Mouse (Mus musculus): ENCODE data around the gene Gart. TPM values are rescaled to one million over a fixed set of nuclear protein-coding genes. Genes with fewer than 3 reads are reported as not detected.
"Not testable (repeated sequence)": the region's sequence is repeated elsewhere in the genome, so short reads cannot be mapped to it uniquely, and the experiment has no call there.

Gart gene
- polyA plus RNA-seq, 1 experiment from 2014 or later: 79.9 TPM

GRCm38 (mm10) chr16:91645995-91646602, 653 bp downstream of the Gart start:
- ATAC-seq (replicated peaks): no peak
- H3K36me3 ChIP-seq: peaks cover 10% of the 10 kb centered on the region
- H3K4me2 ChIP-seq (replicated peaks): peak overlapping the region; percentile 86
- peak overlapping the region; percentile 99 for H3K27ac ChIP-seq (replicated peaks)
- no peaks in the 10 kb centered on the region for H3K27me3 ChIP-seq
- H3K4me1 ChIP-seq: peaks cover 26% of the 10 kb centered on the region
- peak overlapping the region; percentile 91 for H3K4me3 ChIP-seq
- no peaks in the 10 kb centered on the region for H3K9me3 ChIP-seq
- peak overlapping the region; percentile 79 for H3K9ac ChIP-seq (replicated peaks)
- under 1% methylated on average over 11 of the region's 11 CpGs for WGBS

- WGBS: 100% methylated on average over 1 of the region's 2 CpGs
- not testable (repeated sequence) for H3K27me3 ChIP-seq; H3K9me3 ChIP-seq; H3K4me2 ChIP-seq (replicated peaks); H3K27ac ChIP-seq (replicated peaks); H3K4me3 ChIP-seq; ATAC-seq (replicated peaks); H3K9ac ChIP-seq (replicated peaks)
- peaks cover 22% of the 10 kb centered on the region for H3K4me1 ChIP-seq
- peaks cover 16% of the 10 kb centered on the region for H3K36me3 ChIP-seq
Measured at GRCm38 (mm10) chr16:91645420-91645819, 1.3 kb downstream of the Gart start.

- WGBS: 89% methylated on average over 2 of the region's 2 CpGs
Measured at GRCm38 (mm10) chr16:91644901-91645300, 1.9 kb downstream of the Gart start.

GRCm38 (mm10) chr16:91640171-91640570, 6.6 kb downstream of the Gart start:
- H3K9me3 ChIP-seq: no peaks in the 10 kb centered on the region
- no peak overlapping the region for H3K9ac ChIP-seq (replicated peaks)
- no peaks in the 10 kb centered on the region for H3K4me1 ChIP-seq
- H3K4me2 ChIP-seq (replicated peaks): no peak overlapping the region
- no peaks in the 10 kb centered on the region for H3K27me3 ChIP-seq
- WGBS: 96% methylated on average over 8 of the region's 8 CpGs
- no peak for ATAC-seq (replicated peaks)
- H3K36me3 ChIP-seq: peaks cover 65% of the 10 kb centered on the region
- no peak overlapping the region for H3K4me3 ChIP-seq
- no peak overlapping the region for H3K27ac ChIP-seq (replicated peaks)

More at GRCm38 (mm10) chr16:91644901-91645300, 1.9 kb downstream of the Gart start:
- H3K36me3 ChIP-seq: peaks cover 20% of the 10 kb centered on the region
- H3K27me3 ChIP-seq: no peaks in the 10 kb centered on the region
- H3K27ac ChIP-seq (replicated peaks): no peak overlapping the region
- no peak overlapping the region for H3K4me2 ChIP-seq (replicated peaks)
- H3K9me3 ChIP-seq: no peaks in the 10 kb centered on the region
- ATAC-seq (replicated peaks): no peak
- H3K4me3 ChIP-seq: no peak overlapping the region
- peaks cover 17% of the 10 kb centered on the region for H3K4me1 ChIP-seq
- no peak overlapping the region for H3K9ac ChIP-seq (replicated peaks)

GRCm38 (mm10) chr16:91639636-91640035, 7.1 kb downstream of the Gart start:
- H3K9ac ChIP-seq (replicated peaks): no peak overlapping the region
- no peaks in the 10 kb centered on the region for H3K9me3 ChIP-seq
- no peak overlapping the region for H3K27ac ChIP-seq (replicated peaks)
- ATAC-seq (replicated peaks): no peak
- no peak overlapping the region for H3K4me3 ChIP-seq
- peaks cover 70% of the 10 kb centered on the region for H3K36me3 ChIP-seq
- WGBS: 97% methylated on average over 2 of the region's 2 CpGs
- no peak overlapping the region for H3K4me2 ChIP-seq (replicated peaks)
- no peaks in the 10 kb centered on the region for H3K27me3 ChIP-seq
- H3K4me1 ChIP-seq: no peaks in the 10 kb centered on the region

- H3K4me2 ChIP-seq (replicated peaks): no peak overlapping the region
- H3K36me3 ChIP-seq: peaks cover 72% of the 10 kb centered on the region
- H3K4me3 ChIP-seq: no peak overlapping the region
- no peaks in the 10 kb centered on the region for H3K4me1 ChIP-seq
- 95% methylated on average over 5 of the region's 5 CpGs for WGBS
- no peak for ATAC-seq (replicated peaks)
- no peaks in the 10 kb centered on the region for H3K27me3 ChIP-seq
- no peak overlapping the region for H3K27ac ChIP-seq (replicated peaks)
- no peaks in the 10 kb centered on the region for H3K9me3 ChIP-seq
- no peak overlapping the region for H3K9ac ChIP-seq (replicated peaks)
Measured at GRCm38 (mm10) chr16:91639161-91639560, 7.6 kb downstream of the Gart start.

GRCm38 (mm10) chr16:91633641-91634040, 13.1 kb downstream of the Gart start:
- Histone ChIP-seq H3K27me3 (no peaks in the 10 kb centered on the region), H3K36me3 (peaks cover 72% of the 10 kb centered on the region), H3K9ac (replicated peaks) (no peak overlapping the region), H3K27ac (replicated peaks) (no peak overlapping the region), H3K4me3 (no peak overlapping the region), H3K9me3 (no peaks in the 10 kb centered on the region), H3K4me2 (replicated peaks) (no peak overlapping the region), H3K4me1 (no peaks in the 10 kb centered on the region)
- no peak for ATAC-seq (replicated peaks)
- 92% methylated on average over 12 of the region's 12 CpGs for WGBS

- 94% methylated on average over 7 of the region's 7 CpGs for WGBS
- Histone ChIP-seq H3K4me3 (no peak overlapping the region), H3K9ac (replicated peaks) (no peak overlapping the region), H3K27ac (replicated peaks) (no peak overlapping the region), H3K36me3 (peaks cover 73% of the 10 kb centered on the region), H3K9me3 (no peaks in the 10 kb centered on the region), H3K4me1 (no peaks in the 10 kb centered on the region), H3K4me2 (replicated peaks) (no peak overlapping the region), H3K27me3 (no peaks in the 10 kb centered on the region)
- ATAC-seq (replicated peaks): no peak
Measured at GRCm38 (mm10) chr16:91632940-91633339, 13.8 kb downstream of the Gart start.

GRCm38 (mm10) chr16:91632439-91632838, 14.3 kb downstream of the Gart start:
- WGBS: 87% methylated on average over 5 of the region's 5 CpGs
- no peak overlapping the region for H3K4me3 ChIP-seq
- H3K27ac ChIP-seq (replicated peaks): no peak overlapping the region
- ATAC-seq (replicated peaks): no peak
- H3K9me3 ChIP-seq: no peaks in the 10 kb centered on the region
- peaks cover 73% of the 10 kb centered on the region for H3K36me3 ChIP-seq
- no peaks in the 10 kb centered on the region for H3K4me1 ChIP-seq
- no peaks in the 10 kb centered on the region for H3K27me3 ChIP-seq
- no peak overlapping the region for H3K9ac ChIP-seq (replicated peaks)
- H3K4me2 ChIP-seq (replicated peaks): no peak overlapping the region

- WGBS: 59% methylated on average over 1 of the region's 1 CpGs
- ATAC-seq (replicated peaks): no peak
- H3K36me3 ChIP-seq: peaks cover 65% of the 10 kb centered on the region
- H3K9ac ChIP-seq (replicated peaks): no peak overlapping the region
- H3K27ac ChIP-seq (replicated peaks): no peak overlapping the region
- H3K9me3 ChIP-seq: no peaks in the 10 kb centered on the region
- H3K4me2 ChIP-seq (replicated peaks): no peak overlapping the region
- no peaks in the 10 kb centered on the region for H3K27me3 ChIP-seq
- no peak overlapping the region for H3K4me3 ChIP-seq
- H3K4me1 ChIP-seq: no peaks in the 10 kb centered on the region
Measured at GRCm38 (mm10) chr16:91630584-91630983, 16.2 kb downstream of the Gart start.

- Histone ChIP-seq H3K9me3 (no peaks in the 10 kb centered on the region), H3K27me3 (no peaks in the 10 kb centered on the region), H3K4me3 (no peak overlapping the region), H3K36me3 (peaks cover 63% of the 10 kb centered on the region), H3K27ac (replicated peaks) (no peak overlapping the region), H3K4me2 (replicated peaks) (no peak overlapping the region), H3K9ac (replicated peaks) (no peak overlapping the region), H3K4me1 (no peaks in the 10 kb centered on the region)
- ATAC-seq (replicated peaks): no peak
- 89% methylated on average over 4 of the region's 4 CpGs for WGBS
Measured at GRCm38 (mm10) chr16:91629749-91630148, 17.0 kb downstream of the Gart start.

GRCm38 (mm10) chr16:91628673-91629072, 18.1 kb downstream of the Gart start:
- no peak overlapping the region for H3K4me3 ChIP-seq

GRCm38 (mm10) chr16:91627831-91628230, 18.9 kb downstream of the Gart start:
- no peak for ATAC-seq (replicated peaks)
- Histone ChIP-seq H3K36me3 (peaks cover 69% of the 10 kb centered on the region), H3K4me2 (replicated peaks) (no peak overlapping the region), H3K27ac (replicated peaks) (no peak overlapping the region), H3K4me1 (no peaks in the 10 kb centered on the region), H3K4me3 (no peak overlapping the region), H3K9me3 (no peaks in the 10 kb centered on the region), H3K9ac (replicated peaks) (no peak overlapping the region), H3K27me3 (no peaks in the 10 kb centered on the region)
- 90% methylated on average over 7 of the region's 7 CpGs for WGBS

More at GRCm38 (mm10) chr16:91628673-91629072, 18.1 kb downstream of the Gart start:
- Histone ChIP-seq H3K4me1 (no peaks in the 10 kb centered on the region), H3K9me3 (no peaks in the 10 kb centered on the region), H3K27me3 (no peaks in the 10 kb centered on the region), H3K9ac (replicated peaks) (no peak overlapping the region), H3K27ac (replicated peaks) (no peak overlapping the region), H3K36me3 (peaks cover 67% of the 10 kb centered on the region), H3K4me2 (replicated peaks) (no peak overlapping the region)
- 92% methylated on average over 3 of the region's 3 CpGs for WGBS
- no peak for ATAC-seq (replicated peaks)
